Mouse (Mus musculus): Measurements from ENCODE around the gene BC017158. TPM values are rescaled to one million over a fixed set of nuclear protein-coding genes. Genes with fewer than 3 reads are reported as not detected.

The BC017158 gene
- 9.6 TPM for polyA plus RNA-seq (2014; fragmentation: Illumina TruSeq; extraction: RNeasy Lipid Tissue Mini Kit (QIAGEN cat#74804); ENCODE audit: insufficient read depth, low read depth, low replicate concordance)

GRCm38 (mm10) chr7:128297617-128298480 is at the start of gene BC017158:
BC017158 (minus strand) TSS chr7:128298170.

GRCm38 (mm10) chr7:128265411-128265810 is 32.6 kb downstream of the BC017158 start, which contains the start of gene Slc5a2:
Slc5a2 (plus strand) TSS chr7:128265657.

GRCm38 (mm10) chr7:128246496-128247391 is 51.2 kb downstream of the BC017158 start, which contains the start of gene Tgfb1i1:
Tgfb1i1 (plus strand) TSS chr7:128246812.

GRCm38 (mm10) chr7:128237927-128238778 is 59.8 kb downstream of the BC017158 start, which contains the start of gene 9130023H24Rik:
9130023H24Rik (minus strand) TSS chr7:128238031.

GRCm38 (mm10) chr7:128236856-128237592 is 60.9 kb downstream of the BC017158 start, which contains the start of gene Armc5:
Armc5 (plus strand) TSS chr7:128237342.

Other genes starting within 250 kb of the BC017158 start
- gene Itgam, start 235.5 kb downstream of the BC017158 start, polyA plus RNA-seq (2014; fragmentation: Illumina TruSeq; extraction: RNeasy Lipid Tissue Mini Kit (QIAGEN cat#74804); ENCODE audit: insufficient read depth, low read depth, low replicate concordance): 5.6 TPM
- gene Gm49368, start 235.5 kb downstream of the BC017158 start, polyA plus RNA-seq (2014; fragmentation: Illumina TruSeq; extraction: RNeasy Lipid Tissue Mini Kit (QIAGEN cat#74804); ENCODE audit: insufficient read depth, low read depth, low replicate concordance): 2.2 TPM
- gene Itgax, start 168.6 kb downstream of the BC017158 start, polyA plus RNA-seq (2014; fragmentation: Illumina TruSeq; extraction: RNeasy Lipid Tissue Mini Kit (QIAGEN cat#74804); ENCODE audit: insufficient read depth, low read depth, low replicate concordance): 11.9 TPM
- 0.73 TPM for gene Itgad, start 143.8 kb downstream of the BC017158 start, polyA plus RNA-seq (2014; fragmentation: Illumina TruSeq; extraction: RNeasy Lipid Tissue Mini Kit (QIAGEN cat#74804); ENCODE audit: insufficient read depth, low read depth, low replicate concordance)
- gene Cox6a2, start 91.8 kb downstream of the BC017158 start, polyA plus RNA-seq (2014; fragmentation: Illumina TruSeq; extraction: RNeasy Lipid Tissue Mini Kit (QIAGEN cat#74804); ENCODE audit: insufficient read depth, low read depth, low replicate concordance): 84.3 TPM
- gene Armc5, start 60.8 kb downstream of the BC017158 start, polyA plus RNA-seq (2014; fragmentation: Illumina TruSeq; extraction: RNeasy Lipid Tissue Mini Kit (QIAGEN cat#74804); ENCODE audit: insufficient read depth, low read depth, low replicate concordance): 10.1 TPM
- gene 9130023H24Rik, start 60.1 kb downstream of the BC017158 start, polyA plus RNA-seq (2014; fragmentation: Illumina TruSeq; extraction: RNeasy Lipid Tissue Mini Kit (QIAGEN cat#74804); ENCODE audit: insufficient read depth, low read depth, low replicate concordance): 2.4 TPM
- 45.0 TPM for gene Tgfb1i1, start 51.4 kb downstream of the BC017158 start, polyA plus RNA-seq (2014; fragmentation: Illumina TruSeq; extraction: RNeasy Lipid Tissue Mini Kit (QIAGEN cat#74804); ENCODE audit: insufficient read depth, low read depth, low replicate concordance)
- not detected for gene Slc5a2, start 32.5 kb downstream of the BC017158 start, polyA plus RNA-seq (2014; fragmentation: Illumina TruSeq; extraction: RNeasy Lipid Tissue Mini Kit (QIAGEN cat#74804); ENCODE audit: insufficient read depth, low read depth, low replicate concordance)
- gene Rgs10, start 120.6 kb upstream of the BC017158 start, polyA plus RNA-seq (2014; fragmentation: Illumina TruSeq; extraction: RNeasy Lipid Tissue Mini Kit (QIAGEN cat#74804); ENCODE audit: insufficient read depth, low read depth, low replicate concordance): 46.1 TPM
- gene Tial1, start 163.5 kb upstream of the BC017158 start, polyA plus RNA-seq (2014; fragmentation: Illumina TruSeq; extraction: RNeasy Lipid Tissue Mini Kit (QIAGEN cat#74804); ENCODE audit: insufficient read depth, low read depth, low replicate concordance): 40.1 TPM
- gene Bag3, start 225.4 kb upstream of the BC017158 start, polyA plus RNA-seq (2014; fragmentation: Illumina TruSeq; extraction: RNeasy Lipid Tissue Mini Kit (QIAGEN cat#74804); ENCODE audit: insufficient read depth, low read depth, low replicate concordance): 29.5 TPM

Data from lung, adult 10 weeks (tissue).